Mouse (Mus musculus): Measurements from ENCODE around the gene Glyctk.
A peak's percentile ranks its signal among the peaks of the same experiment; 100 is the strongest.

The Glyctk gene

DNA sequence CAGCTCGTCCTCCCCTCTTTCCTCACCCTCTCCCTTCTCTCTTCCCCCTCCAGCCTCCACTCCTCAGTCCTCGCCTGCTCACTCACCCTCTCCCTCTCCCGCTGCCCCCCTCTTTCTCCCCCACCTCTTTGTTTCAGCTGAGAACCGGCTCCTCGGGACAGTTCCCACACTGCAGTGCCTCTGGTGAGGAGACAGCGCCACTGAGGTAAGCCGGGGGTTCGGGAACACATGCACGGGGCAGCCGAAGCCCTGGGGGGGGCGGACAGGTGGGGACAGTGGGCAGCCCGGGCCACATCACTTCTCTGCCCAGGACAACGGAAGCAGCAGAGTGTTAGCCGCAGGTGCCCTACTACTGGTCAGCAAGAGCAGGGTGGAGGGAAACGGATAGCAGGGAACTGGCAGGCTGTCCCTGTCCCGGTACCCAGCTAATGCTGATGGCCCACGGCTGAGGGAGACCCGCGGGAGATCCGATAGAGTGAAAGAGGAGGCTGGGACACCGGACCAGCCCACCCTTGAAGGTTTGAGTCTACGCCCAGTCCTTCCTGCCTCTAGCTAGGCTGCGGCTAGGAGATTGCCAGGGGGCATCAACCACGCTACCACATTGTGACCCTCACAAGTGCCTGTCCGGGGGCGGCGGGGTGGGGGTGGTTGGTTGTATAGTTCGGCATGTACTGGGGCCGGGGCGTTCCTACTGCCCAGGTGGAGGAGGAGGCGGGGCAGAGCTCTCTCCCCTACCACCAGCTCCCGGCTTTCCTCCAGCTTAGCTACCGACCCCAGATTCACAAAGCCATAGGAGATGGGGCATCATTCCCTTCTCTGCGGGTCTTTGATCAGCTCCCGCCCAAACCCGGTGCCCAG is 9.2 kb downstream of the Glyctk start:
- DNase-seq (ENCODE audit: low read depth in 2 of 2, low spot score in 2 of 2) = no peak

DNA sequence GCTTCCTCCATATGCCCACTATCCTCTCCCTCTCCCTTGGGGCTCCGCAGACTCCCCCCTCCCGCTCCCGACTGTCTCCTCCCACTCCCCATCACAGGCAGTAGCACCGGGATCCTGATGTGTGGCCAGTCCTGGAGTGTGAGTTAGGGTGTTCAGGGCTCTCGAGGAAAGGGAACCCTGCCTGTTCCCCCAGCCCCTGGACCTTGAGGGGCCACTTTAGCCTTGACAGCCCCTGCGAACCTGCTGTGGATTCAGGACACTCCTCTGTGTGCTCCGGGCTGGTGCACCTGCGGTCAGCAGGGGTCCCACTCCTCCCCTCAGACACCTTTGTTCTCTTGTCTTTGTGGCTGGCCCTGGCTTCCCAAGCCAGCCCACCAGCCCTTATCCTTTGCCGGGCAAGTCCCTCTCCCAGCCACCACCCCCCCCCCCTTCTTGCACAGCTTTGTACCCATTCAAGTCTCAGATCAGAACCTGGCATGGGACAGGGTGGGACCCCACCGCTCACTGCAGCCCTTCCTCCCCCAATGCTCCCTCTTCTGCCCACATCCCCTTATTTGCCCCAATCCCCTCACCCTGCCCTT is 10.0 kb downstream of the Glyctk start:
- DNase-seq (ENCODE audit: low read depth in 2 of 2, low spot score in 2 of 2) = no peak

DNA sequence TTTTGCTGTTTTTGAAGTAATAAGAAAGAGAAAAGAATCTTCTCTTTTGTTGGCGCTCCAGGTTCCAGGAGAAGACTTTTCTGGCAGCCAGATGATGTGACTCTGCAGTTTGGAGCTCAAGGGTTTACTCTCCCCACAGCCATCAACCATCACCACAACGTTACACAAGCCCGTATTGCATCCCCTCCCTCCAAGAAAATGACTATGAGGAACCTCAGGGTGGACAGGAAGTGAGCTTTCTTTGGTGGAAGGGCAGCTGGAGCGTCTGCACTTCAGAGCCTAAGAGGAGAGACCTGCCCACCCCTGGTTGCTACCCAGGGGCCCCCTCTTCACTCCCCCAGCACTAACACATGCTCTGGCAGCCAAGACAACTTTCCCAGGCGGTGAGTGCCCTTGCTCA is 10.7 kb downstream of the Glyctk start:
- no peak for DNase-seq (ENCODE audit: low read depth in 2 of 2, low spot score in 2 of 2)

DNA sequence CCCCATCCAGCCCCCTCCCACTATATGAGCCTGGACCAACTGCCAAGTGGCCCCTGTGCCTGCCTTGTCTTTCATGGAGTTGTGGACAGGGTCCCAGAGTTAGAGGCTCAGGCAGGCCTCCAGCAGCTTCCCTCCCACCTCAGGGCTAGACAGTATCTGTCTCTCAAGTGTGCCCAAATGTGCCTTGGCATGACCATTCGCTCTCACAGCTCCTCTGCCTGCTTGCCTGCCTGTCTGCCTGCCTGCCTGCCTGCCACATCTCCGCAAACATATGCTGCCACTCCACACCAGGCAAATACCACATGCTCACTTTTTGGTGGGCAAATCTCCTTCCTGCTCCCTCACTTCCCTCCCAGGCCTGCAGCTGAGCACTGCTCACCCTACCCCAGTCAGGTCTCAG is 12.4 kb downstream of the Glyctk start:
- no peak for DNase-seq (ENCODE audit: low read depth in 2 of 2, low spot score in 2 of 2)

DNA sequence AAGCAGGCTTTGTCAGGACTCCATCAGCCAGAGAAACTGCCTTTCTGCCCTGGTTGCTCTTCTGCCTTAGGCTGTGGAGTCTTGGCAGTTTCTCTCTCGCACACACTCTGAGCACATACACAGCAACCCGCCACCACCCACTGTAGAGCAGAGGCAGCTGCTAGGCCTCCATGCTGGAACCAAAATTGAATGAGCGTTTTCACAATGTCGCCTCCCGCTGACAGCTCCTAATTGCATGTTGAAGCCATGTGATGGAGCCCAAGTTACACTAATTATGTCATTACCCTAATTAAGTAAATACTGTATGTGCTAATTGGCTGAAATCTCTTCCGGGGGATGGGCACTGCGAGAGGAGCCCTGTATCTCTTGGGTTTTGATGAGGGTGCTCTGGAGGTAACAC is 13.8 kb downstream of the Glyctk start:
- no peak for DNase-seq (ENCODE audit: low read depth in 2 of 2, low spot score in 2 of 2)

DNA sequence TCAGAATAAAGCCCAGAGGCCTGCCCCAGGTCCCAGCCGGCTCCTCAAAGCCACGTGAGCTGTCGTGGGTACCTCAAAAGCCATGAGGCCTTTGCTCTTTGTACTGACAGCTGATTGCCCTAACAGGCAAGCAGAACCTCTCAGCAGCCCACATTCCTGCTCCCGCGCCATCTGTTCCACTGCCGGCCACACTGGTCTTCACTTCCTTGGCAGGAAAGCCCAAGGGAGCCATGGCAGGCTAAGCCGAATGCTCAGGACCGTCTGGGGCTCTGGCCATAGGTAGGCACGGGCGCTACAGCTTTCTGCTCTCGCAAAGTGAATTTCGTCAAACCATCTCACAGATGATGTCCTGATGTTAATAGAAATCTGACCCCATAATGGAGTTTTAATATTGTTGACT is 16.0 kb downstream of the Glyctk start:
- DNase-seq (ENCODE audit: low read depth in 2 of 2, low spot score in 2 of 2) = no peak

DNA sequence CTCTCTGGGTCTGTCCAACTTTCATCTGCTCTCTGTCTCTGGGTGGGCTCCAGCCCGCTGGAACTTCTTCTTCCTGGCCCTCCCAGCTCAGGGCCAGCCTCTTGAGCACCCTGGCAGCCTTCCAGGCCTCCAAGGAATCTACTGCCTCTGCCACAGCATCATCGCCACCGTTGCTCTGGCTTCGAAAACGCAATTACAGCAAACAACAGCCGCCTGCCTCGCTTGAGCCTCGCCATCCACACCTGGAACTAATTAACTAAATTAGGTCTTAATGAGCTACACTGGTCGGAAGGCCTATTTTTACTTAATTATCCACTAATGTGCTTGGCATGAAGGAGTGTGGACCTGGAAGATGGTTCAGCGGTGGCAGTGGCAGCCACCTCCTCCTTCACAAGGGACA is 18.2 kb downstream of the Glyctk start:
- DNase-seq (ENCODE audit: low read depth in 2 of 2, low spot score in 2 of 2) = no peak

DNA sequence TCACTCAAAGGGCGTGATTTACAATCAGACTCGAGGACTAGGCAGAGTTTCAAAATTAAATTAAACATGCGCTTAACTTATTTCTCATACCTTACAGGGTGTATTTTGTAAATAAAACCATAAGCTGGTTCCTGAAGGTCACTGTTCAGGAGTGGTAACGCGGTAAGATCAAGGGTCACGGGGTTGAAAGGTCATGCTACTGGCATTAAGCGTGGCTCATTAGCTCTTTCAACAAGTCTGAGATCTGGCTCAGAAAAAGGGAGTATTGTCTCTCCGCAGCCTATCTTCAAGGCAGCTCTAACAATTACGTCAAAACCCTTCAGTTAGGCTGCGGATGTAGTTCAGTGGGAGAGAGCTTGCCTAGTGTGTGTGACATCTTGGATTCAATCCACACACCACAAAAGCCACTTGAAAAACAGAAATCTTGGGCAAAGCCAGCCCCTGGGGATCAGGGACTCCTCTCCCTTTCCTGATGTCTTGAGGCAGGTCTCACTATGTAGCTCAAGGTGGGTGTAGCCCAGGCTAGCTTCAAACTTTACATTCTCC is 20.2 kb downstream of the Glyctk start:
- no peak for DNase-seq (ENCODE audit: low read depth in 2 of 2, low spot score in 2 of 2)

DNA sequence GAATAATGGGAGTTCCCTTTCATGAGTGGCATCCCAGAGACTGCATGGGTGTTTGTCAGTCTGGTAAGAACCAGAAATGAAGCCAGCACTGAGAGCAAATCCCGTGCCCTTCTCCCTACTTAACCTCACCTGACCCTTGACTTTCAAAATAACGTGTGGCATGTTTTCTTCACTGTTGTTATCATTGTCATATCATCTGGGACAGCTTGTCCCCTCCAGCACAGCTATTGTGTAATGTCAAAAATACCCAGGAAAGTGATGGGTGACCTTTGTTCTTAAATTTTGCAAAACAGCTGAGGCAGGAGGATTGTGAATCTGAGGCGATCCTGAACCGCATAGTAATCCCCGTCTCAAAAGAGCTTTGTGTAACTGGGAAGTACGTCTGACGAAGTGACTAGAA is 27.7 kb downstream of the Glyctk start:
- DNase-seq (ENCODE audit: low read depth in 2 of 2, low spot score in 2 of 2) = no peak

DNA sequence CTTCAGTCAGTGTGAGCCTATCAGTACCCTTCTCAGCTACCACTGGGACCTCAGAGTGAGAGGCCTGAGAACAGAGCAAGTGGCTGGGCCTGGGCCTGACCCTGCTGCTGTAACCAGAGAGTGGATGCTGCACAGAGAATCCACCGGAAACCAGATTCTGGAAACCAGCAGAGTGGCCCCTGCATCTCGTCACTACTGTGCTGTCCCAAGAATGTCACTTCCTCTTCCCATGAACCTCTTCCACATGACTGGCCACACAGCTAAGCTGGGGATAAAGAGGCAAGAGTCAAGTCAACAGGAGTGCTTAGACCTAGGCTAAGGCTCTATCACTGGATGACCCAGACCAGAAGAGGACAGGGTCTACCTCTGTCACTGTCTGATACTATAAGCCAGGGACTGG is 28.9 kb downstream of the Glyctk start:
- no peak for DNase-seq (ENCODE audit: low read depth in 2 of 2, low spot score in 2 of 2)

DNA sequence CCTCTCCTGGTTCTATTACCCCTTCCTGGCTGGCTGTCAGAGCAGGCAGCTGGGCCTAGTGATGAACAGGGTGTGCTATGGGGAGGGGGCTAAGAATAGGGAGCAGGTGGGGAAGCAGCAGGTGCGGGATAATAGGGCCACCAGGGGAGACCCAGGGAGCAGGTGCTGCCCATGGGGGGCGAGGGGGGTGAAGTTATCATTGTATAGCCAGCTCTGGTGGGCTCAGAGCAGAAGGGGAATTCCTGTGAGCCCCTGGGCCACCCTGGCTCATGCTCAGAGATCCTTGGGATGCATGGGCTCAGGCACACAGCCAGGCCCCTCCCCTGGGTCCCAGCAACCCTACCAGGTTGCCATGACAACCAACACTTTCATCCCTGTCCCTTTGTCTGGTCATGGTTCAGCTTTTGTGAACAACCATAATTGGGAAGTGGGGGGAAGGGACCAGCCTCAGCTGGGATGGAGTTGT is 31.1 kb downstream of the Glyctk start:
- DNase-seq (ENCODE audit: low read depth in 2 of 2, low spot score in 2 of 2) = no peak

DNA sequence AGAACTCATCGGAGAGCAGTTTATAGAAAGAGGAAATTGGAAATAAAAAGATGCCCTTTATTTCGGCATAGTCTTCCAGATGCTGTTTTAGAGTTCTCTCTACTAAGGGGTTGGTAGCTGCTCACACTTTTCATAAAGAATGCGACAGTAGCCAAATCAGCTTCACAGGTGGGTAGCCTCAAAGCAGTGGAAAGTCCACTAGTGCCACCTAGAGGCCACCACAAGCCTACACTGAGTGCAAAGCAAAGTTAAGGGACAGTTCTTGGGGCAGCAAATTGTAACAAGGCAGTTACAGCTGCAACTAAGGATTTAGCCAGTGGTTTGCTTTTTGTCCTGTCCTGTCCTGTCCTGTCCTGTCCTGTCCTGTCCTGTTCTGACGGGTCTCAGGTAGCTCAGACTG is 34.3 kb downstream of the Glyctk start:
- DNase-seq (ENCODE audit: low read depth in 2 of 2, low spot score in 2 of 2) = peak in 1 of 2 experiments; percentile 26

DNA sequence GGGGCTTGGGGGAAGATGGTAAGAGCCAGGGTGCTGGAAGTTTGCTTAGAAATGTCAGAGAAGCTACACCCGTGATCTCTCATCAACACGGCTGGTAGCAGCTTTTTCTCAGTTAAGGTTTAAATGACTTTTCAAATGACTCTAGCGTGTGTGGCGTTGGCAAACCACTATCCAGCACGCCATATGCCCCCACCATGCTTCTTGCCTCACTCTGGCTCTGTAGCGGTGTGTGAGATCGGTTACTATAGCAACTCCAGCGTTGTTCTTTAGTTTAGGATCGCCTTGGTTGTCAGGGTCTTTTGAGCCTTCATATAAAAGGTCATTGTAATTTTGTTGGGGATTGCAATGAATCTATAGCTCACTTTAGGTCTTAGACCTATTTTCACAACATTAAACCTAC is 38.9 kb downstream of the Glyctk start:
- no peak for DNase-seq (ENCODE audit: low read depth in 2 of 2, low spot score in 2 of 2)

DNA sequence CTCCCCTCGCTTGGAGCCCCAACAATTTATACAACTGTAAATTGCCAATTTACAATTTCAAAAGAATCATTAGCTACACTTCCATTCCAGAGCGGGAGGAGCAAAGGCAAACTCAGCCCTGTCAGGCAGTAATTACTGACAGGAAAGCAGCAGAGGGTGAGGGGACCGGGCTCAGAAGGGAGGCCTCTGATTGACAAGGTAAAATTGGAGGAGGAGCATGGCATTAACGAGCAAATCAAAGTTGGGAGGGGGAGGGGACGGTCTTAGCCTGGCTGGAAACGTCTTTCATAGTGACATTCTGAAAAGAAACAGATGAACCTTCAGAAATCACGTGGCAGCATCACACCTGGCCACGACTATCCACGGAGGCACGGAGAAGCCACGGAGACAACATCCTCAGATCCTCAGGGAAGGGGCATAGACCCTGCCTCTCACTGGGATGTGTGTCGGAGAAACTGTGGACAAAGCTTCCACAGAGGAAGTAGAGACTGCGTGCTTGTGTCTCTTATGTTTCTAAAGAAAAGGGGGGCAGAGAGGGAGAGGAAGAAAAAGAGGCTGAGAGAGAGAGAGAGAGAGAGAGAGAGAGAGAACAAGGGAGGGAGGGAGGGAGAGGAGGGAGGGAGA is 42.0 kb downstream of the Glyctk start:
- DNase-seq (ENCODE audit: low read depth in 2 of 2, low spot score in 2 of 2) = no peak

DNA sequence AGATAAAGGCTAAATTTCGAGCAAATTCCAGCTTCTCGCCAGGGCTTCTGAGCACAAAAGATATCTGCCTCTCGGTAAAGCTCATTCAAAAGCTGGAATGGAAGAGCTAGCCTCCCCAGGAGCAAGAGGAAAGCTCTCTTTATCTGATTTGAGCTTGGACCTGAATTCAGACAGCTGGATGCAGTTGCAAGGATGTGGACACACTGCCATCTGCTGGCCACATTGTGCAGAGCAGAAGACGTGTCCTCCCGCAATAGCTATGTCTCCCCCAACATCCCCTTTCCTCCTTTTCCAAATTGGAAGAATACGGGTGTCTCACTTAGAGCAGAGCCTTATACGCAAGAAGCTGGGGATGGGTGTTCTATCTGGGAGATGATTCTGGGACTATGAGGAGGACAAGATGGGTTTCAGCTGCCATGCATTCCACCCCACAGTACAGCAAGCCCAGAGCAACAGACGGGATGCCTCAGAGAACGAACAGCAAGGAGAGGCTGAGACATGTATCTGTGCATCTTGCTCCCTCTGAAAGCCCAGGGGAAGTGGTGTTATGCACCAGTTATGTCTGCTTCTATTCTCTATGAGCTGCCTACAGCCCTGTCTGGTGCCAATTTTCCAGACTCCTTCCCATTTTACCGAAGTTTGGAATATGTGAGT is 45.0 kb downstream of the Glyctk start:
- DNase-seq (ENCODE audit: low read depth in 2 of 2, low spot score in 2 of 2) = peak; percentile 41 to 59

DNA sequence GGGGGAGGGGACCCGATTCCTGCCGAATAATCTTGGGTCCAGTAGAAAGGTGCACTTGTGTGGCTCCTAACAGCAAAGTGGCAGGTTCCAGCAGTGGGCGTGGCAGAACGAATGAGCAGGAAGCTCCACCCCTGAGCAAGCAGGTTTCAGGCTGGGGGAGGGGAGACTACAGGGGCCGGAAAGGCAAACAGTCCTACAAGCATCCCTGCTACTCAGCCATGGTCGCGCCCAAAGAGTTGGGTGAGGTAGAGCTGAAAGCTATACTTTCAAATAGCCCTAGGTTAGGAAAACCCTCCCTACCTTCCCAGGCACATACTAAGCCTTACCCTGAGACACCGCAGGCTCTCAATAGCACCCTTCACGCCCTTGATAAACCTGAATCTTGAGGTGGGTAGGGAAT is 51.7 kb downstream of the Glyctk start:
- DNase-seq (ENCODE audit: low read depth in 2 of 2, low spot score in 2 of 2) = no peak

DNA sequence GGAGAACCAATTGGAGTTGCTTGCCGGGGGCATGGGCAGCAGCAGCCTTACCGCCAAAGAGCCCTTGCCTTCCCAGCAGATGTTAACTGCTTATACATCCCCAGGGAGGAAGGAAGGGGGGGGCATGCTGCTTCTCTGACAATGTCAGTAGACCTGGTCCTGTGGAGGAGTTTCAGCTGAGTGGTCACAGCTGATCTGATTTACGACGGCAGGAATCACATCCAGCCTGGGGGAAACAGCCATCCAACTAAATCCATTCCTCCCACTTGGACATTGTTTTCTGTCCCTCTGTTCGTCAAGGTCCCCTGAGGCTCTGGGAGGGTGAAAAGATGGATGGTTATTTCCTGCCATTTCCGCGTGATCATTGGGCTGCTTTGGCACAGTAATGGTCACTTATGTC is 53.5 kb downstream of the Glyctk start:
- DNase-seq (ENCODE audit: low read depth in 2 of 2, low spot score in 2 of 2) = no peak

Measured in CD8-positive naive resting alpha-beta T cell, adult 2 months (primary cell).